Mouse (Mus musculus) urinary bladder, postnatal 36 days (tissue): Measurements from ENCODE around the gene Maged1.
A peak's percentile ranks its signal among the peaks of the same experiment; 100 is the strongest.
"Not testable (repeated sequence)": the region's sequence is repeated elsewhere in the genome, so short reads cannot be mapped to it uniquely, and the experiment has no call there.

Experiments used
- DNase-seq, 2 experiments: peaks; one replicate each; pipeline ENCODE4 v3.0.0; 2022; ENCODE audit warnings: low spot score in 2 of 2, mixed read lengths in 1 of 2

Gene Maged1

GRCm38 (mm10) chrX:94541918-94542355 is at the start of gene Maged1:
Gene Maged1 (minus strand): TSS chrX:94542143.
- peak; percentile 57 to 88 for DNase-seq

DNA sequence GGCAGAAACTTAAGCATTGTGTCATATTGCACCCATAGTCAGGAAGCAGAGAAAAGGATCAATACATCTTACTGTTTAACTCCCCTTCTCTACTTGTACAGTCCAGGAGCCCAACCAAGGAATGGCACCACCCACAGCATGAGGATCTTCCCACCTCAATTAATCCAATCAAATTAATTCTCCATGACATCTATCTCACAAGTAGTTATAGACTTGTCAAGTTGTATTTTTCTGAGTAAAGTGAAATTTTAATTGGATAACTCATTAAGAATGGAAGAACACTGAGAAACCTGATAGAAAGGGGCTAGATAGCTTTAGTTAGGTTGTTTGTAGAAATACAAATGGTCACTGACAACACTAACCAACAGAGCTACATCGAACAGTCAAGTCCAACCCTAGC is 38.3 kb upstream of the Maged1 start:
- DNase-seq = no peak

DNA sequence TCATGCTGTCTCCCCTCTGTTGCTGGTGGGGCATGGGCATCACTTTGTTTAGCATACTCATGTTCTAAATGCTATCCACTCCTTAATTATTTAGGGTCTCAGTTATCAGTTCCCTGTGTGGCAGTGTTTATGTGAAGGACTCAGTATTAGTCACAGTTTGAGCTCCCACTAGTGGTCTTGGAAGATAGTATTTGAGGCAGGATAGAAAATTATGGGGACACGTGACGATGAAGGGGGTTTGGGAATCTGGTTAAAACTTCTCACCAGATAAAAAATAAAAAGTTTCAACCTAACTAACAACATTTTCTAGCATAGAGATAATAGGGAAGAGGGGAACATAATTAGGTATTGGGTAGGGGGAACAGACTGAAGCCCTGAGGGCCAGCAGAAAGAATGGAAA is 22.8 kb upstream of the Maged1 start:
- no peak for DNase-seq

DNA sequence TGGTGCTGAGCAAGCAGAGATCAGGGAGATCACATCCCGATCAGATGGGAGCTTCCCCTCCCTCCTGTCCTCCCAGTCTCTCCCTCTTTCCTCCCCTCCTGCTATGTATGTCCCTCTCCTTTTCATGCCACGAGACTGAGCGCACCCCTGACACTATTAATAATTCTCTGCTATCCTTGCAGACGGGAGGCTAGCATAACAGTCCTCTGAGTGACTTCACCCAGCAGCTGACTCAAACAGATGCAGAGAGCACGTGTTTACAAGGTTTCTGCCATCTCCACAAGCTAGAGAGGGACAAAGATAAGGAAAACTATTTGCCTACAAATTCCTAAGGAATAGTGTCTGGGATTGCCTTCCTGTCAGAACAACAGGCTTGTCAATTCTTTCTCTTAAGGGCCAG is 20.4 kb upstream of the Maged1 start:
- no peak for DNase-seq

GRCm38 (mm10) chrX:94548227-94548626 is 6.3 kb upstream of the Maged1 start:
- DNase-seq = no peak

- no peak for DNase-seq
Measured at GRCm38 (mm10) chrX:94545941-94546340, 4.0 kb upstream of the Maged1 start.

GRCm38 (mm10) chrX:94544923-94545322 is 3.0 kb upstream of the Maged1 start:
- peak in 1 of 2 experiments; percentile 7 for DNase-seq

GRCm38 (mm10) chrX:94542536-94542935 is 593 bp upstream of the Maged1 start:
- DNase-seq = no peak

GRCm38 (mm10) chrX:94541206-94541605 is 737 bp downstream of the Maged1 start:
- DNase-seq = no peak

DNA sequence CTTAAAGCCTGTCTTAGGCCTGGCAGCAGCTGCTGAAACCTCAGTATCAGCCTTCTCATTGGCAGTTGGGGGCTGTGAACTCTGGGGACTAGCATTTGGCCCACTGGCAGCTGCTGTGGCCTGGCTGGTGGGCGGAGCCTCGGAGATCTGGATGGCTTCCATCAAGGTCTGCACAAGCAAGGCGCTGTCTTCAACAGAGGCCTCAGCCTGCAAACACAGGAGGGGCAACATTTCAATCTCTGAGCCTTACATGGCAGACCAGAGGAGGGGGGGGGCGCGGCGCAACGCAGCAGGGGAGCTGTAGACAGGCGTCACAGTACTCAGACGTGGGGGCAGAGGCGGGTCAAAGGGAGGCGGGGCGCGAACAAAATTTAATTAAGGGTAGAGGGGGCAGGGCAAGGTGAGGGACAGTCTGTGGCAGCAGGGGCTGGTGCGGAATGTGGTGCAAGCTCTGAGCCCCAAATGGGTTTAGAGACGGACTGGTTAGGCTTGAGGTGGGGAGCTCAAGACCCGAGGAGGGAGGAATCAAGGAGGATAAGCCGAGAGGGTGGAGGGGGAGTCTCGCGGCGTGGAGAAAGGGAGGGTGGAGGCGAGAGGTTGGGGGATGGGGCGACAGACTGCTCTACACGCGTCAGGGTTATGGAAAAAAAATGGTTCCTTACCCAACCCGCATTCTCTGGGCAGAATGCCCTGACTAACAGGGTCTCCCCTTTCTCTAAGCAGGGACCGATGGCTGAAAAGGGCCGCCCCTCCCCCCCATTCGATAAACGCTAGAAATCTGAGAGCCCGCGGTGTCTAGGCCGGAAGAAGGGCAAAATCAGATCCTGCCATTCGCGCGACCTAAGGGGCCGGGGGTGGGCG is 1.4 kb downstream of the Maged1 start:
- DNase-seq = peak; percentile 21 to 47

DNA sequence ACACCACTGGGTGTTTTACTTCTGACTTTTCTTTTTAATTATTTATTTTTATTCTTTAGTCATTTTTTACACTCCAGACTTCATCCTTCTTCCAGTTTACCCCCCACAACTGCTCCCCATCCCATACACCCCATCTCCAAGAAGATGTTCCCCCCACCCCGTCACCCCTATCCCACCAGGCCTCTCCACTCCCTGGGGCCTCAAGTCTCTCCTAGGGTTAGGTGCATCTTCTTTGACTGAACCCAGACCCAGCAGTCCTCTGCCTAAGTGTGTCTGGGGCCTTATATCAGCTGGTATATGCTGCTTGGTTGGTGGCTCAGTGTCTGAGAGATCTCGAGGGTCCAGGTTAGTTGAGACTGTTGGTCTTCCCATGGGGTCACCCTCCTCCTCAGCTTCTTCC is 7.6 kb downstream of the Maged1 start:
- no peak for DNase-seq

- DNase-seq = no peak
Measured at GRCm38 (mm10) chrX:94530301-94530700, 11.6 kb downstream of the Maged1 start.

DNA sequence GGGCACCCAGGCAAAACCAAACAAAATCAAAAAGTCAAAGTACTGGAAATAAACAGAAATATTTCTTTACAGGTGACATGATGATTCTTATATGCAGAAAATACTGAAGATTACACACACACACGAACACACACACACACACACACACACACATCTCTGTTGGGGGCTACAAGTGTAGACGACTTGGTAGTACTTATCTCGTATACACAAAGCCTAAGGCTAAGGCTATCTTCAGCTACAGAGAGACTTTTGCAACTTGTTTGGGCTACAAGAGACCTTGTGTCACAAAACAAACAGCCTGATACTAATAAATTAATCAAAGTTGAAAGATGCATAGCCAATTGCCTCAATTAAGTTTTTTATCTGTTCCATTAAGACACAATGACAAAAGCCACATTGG is 19.8 kb downstream of the Maged1 start:
- DNase-seq = no peak

- no peak for DNase-seq
Measured at GRCm38 (mm10) chrX:94508442-94508819, 33.5 kb downstream of the Maged1 start.

DNA sequence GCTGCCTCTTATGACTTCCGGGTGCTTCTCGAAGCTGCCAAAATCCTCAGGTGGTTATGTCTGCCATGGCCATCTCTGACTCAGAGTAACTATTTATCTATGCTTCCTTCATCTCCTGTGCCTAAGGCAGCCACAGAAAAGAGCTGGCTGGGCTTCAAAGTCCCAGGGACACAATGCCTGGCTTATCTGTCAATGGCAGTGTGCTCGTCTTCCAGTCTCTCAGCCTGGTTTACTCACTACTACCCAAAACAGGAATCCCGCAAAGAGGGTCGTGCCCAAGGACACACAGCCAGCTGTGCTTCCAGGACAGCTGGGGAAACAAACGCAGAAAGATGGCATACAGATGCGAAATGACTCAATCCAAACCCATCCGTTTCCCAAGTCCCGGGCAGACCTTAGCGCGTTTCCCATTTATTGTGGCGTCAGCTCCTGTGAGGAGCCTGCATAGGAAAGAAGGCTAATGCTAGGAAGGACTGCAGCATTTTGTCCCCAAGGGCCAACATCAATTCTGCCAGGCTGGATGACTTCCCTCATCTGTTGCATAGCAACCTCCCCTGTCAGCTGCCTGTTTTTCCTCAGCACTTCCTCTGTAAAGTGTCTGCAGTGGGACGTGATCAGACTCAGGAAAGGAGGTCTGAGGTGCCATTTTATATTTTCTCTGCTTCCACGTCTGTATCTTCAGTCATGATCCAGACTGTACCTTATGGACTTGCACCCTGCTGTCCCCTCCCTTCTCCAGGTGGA is 34.1 kb downstream of the Maged1 start:
- DNase-seq = not testable (repeated sequence)

DNA sequence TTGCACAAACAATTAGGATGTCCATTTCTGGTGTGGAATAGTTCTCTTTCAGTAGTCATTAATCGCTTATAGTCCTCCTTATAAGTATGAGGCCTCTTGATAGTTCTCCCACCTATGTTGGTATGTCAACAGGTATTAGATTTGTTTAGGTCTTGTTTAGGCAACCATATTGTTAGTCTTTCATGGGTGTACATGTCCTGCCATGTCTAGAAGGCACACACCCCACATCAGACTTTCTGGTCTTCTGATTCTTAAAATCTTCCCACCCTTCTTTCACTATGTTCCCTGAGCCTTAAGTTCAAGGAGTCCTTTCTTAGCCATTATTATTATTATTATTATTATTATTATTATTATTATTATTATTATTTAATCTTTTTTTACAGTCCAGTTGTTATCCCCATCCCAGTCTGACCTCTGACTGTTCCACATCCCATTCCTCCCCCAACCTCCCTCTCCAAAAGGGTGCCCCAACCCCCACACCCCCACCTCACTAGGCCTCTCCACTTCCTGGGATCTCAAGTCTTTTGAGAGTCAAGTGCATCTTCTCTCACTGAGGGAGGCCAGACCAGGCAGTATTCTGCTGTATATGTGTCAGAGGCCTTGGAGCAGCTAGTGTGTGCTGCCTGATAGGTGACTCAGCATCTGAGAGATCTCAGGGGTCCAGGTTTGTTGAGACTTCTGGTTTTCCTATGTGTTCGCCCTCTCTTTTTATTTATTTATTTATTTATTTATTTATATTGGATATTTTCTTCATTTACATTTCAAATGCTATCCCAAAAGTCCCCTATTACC is 55.7 kb downstream of the Maged1 start:
- DNase-seq = no peak
